Mouse (Mus musculus): ENCODE data around the gene Gm17509.

DNA sequence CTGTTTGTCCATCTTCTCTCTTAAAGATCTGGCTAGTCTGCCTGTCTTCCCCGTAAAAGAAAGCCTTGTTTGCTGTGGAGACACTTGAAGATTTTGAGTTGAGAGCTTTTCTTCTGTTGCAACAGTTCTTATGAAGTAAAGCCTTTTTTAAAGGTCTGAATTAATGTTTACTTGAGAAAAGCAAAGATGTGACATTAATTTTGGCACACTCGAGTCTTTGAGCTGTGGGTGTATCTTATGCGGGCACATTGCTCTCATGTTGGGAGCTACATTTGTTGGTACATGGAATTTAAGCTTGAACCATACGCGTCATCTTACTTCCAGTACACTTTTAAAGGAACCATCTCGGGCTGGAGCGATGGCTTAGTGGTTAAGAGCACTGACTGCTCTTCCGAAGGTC is 12.9 kb upstream of the Gm17509 start:
- TF ChIP-seq CTCF (IDR thresholded peaks at IDR 0.05; ENCODE audit: extremely low read depth, insufficient read length, insufficient replicate concordance, low read depth, low read length) (no peak), POLR2A (IDR thresholded peaks at IDR 0.05; ENCODE audit: low read depth, low read length) (no peak)

Measured in small intestine, adult 2 months (tissue).